Mouse (Mus musculus) MEL (cell line): ENCODE data around the gene Timeless.

ENCODE experiments used
- CHD2 ChIP-seq: IDR thresholded peaks from 2 replicates; pipeline ENCODE4 v1.6.1; 2011; ENCODE audit warnings: low read length, improper control_type of control experiment
- CTCF ChIP-seq, 3 experiments: IDR thresholded peaks in 2 of 3; conservative IDR thresholded peaks in 1 of 3; 2 replicates each; pipeline ENCODE4 v1.5.1; 2011 to 2012; ENCODE audit warnings: low read length in 3 of 3, low read depth in 2 of 3, mild to moderate bottlenecking in 2 of 3, improper control_type of control experiment in 1 of 3, inconsistent platforms in 1 of 3, mixed read lengths in 1 of 3, moderate library complexity in 1 of 3; ENCODE audit not compliant: control insufficient read depth in 1 of 3, insufficient read depth in 1 of 3, poor library complexity in 1 of 3, severe bottlenecking in 1 of 3
- E2F4 ChIP-seq: IDR thresholded peaks from 2 replicates; pipeline ENCODE4 v1.6.1; 2011; ENCODE audit warnings: low read depth, low read length, improper control_type of control experiment, borderline replicate concordance
- EP300 ChIP-seq, 2 experiments: IDR thresholded peaks; 2 replicates each; pipeline ENCODE4 v1.6.1; 2011; ENCODE audit warnings: improper control_type of control experiment in 2 of 2, low read length in 2 of 2, low read depth in 1 of 2, mild to moderate bottlenecking in 1 of 2
- MEF2A ChIP-seq: IDR thresholded peaks from 2 replicates; pipeline ENCODE4 v1.6.1; 2014; ENCODE audit warnings: low read depth, mild to moderate bottlenecking, inconsistent platforms, low read length, improper control_type of control experiment; ENCODE audit not compliant: poor library complexity, insufficient replicate concordance, severe bottlenecking; ENCODE audit errors: extremely low read depth
- NELFE ChIP-seq: IDR thresholded peaks from 2 replicates; pipeline ENCODE4 v1.6.1; 2011; ENCODE audit warnings: low read depth, low read length, improper control_type of control experiment
- POLR2A ChIP-seq, 2 experiments: IDR thresholded peaks; 2 replicates each; pipeline ENCODE4 v1.6.1; 2011 to 2012; ENCODE audit warnings: low read length in 2 of 2, mild to moderate bottlenecking in 2 of 2, control low read depth in 1 of 2, improper control_type of control experiment in 1 of 2, low read depth in 1 of 2, moderate library complexity in 1 of 2; ENCODE audit not compliant: control insufficient read depth in 1 of 2, insufficient read depth in 1 of 2, poor library complexity in 1 of 2
- POLR2AphosphoS2 ChIP-seq: IDR thresholded peaks from 2 replicates; pipeline ENCODE4 v1.6.1; 2011; ENCODE audit warnings: low read length, improper control_type of control experiment
- POLR2AphosphoS5 ChIP-seq: IDR thresholded peaks from 2 replicates; pipeline ENCODE4 v1.6.1; 2012; ENCODE audit warnings: low read depth, borderline replicate concordance, mild to moderate bottlenecking, inconsistent platforms, low read length, moderate library complexity, mixed read lengths
- RCOR1 ChIP-seq: IDR thresholded peaks from 2 replicates; pipeline ENCODE4 v1.6.1; 2012; ENCODE audit warnings: low read depth, mild to moderate bottlenecking, inconsistent platforms, low read length, improper control_type of control experiment
- TCF12 ChIP-seq: IDR thresholded peaks from 2 replicates; pipeline ENCODE4 v1.6.1; 2014; ENCODE audit warnings: low read depth, mild to moderate bottlenecking, inconsistent platforms, low read length, improper control_type of control experiment, moderate library complexity
- USF1 ChIP-seq: IDR thresholded peaks from 2 replicates; pipeline ENCODE4 v1.6.1; 2014; ENCODE audit warnings: low read depth, mild to moderate bottlenecking, inconsistent platforms, low read length, improper control_type of control experiment, moderate library complexity
- ZKSCAN1 ChIP-seq: IDR thresholded peaks from 2 replicates; pipeline ENCODE4 v1.6.1; 2012; ENCODE audit warnings: low read depth, mild to moderate bottlenecking, inconsistent platforms, low read length, improper control_type of control experiment, moderate library complexity
- ZMIZ1 ChIP-seq: IDR thresholded peaks from 2 replicates; pipeline ENCODE4 v1.6.1; 2012; ENCODE audit warnings: low read depth, mild to moderate bottlenecking, inconsistent platforms, low read length, improper control_type of control experiment, moderate library complexity

GRCm38 (mm10) chr10:128281682-128282081 is 49.8 kb downstream of the Timeless start:
- TF ChIP-seq CTCF (IDR thresholded peaks at IDR 0.05 in 2 of 3, conservative IDR thresholded peaks at IDR 0.05 in 1 of 3; ENCODE audit: control insufficient read depth in 1 of 3, insufficient read depth in 1 of 3, low read depth in 2 of 3, low read length in 3 of 3, poor library complexity in 1 of 3, severe bottlenecking in 1 of 3) (no peak), EP300 (IDR thresholded peaks at IDR 0.05; ENCODE audit: low read depth in 1 of 2, low read length in 2 of 2) (no peak), E2F4 (no peak), ZKSCAN1 (no peak), MEF2A (no peak), ZMIZ1 (no peak), POLR2AphosphoS2 (no peak), POLR2A (IDR thresholded peaks at IDR 0.05; ENCODE audit: control insufficient read depth in 1 of 2, insufficient read depth in 1 of 2, low read depth in 1 of 2, low read length in 2 of 2, poor library complexity in 1 of 2) (no peak), USF1 (no peak), TCF12 (no peak), RCOR1 (no peak), CHD2 (no peak), NELFE (no peak), POLR2AphosphoS5 (no peak)
